Mouse (Mus musculus) embryonic fibroblast, embryonic 13.5 days (primary cell): ENCODE data around the gene Ttk.

ENCODE experiments used
- CTCF ChIP-seq: IDR thresholded peaks from 2 replicates; pipeline ENCODE4 v1.5.1; 2011; ENCODE audit warnings: mild to moderate bottlenecking, control low read depth, low read length, moderate library complexity, borderline replicate concordance; ENCODE audit not compliant: insufficient read depth
- POLR2A ChIP-seq: IDR thresholded peaks from 2 replicates; pipeline ENCODE4 v1.6.1; 2011; ENCODE audit warnings: low read depth, mild to moderate bottlenecking, control low read depth, low read length, moderate library complexity

GRCm38 (mm10) chr9:83909836-83910235 is 75.3 kb downstream of the Ttk start:
- TF ChIP-seq CTCF: no peak
- TF ChIP-seq POLR2A: no peak
